Mouse (Mus musculus) neural tube, embryonic 12.5 days (tissue): Measurements from ENCODE around the gene Ect2. TPM values are rescaled to one million over a fixed set of nuclear protein-coding genes. Genes with fewer than 3 reads are reported as not detected.

ENCODE experiments used
- ATAC-seq: fragments of 200-750 bp; cut with Nextera tagmentation; 2 replicates; pipeline ENCODE4 v1.8.0; 2017; ENCODE audit warnings: low read depth, mild to moderate bottlenecking, moderate TSS enrichment, moderate library complexity; ENCODE audit not compliant: low FRiP score
- H3K27ac ChIP-seq: fragments of 300-500 bp; sonication (generic); 2 replicates; pipeline ENCODE4 v1.5.1; 2016
- H3K27me3 ChIP-seq: fragments of 300-500 bp; sonication (generic); replicated peaks from 2 replicates; pipeline ENCODE4 v1.6.1; 2016; ENCODE audit warnings: mild to moderate bottlenecking
- H3K36me3 ChIP-seq: fragments of 300-500 bp; sonication (generic); 2 replicates; pipeline ENCODE4 v1.6.1; 2016; ENCODE audit warnings: mild to moderate bottlenecking
- H3K4me1 ChIP-seq: fragments of 300-500 bp; sonication (generic); 2 replicates; pipeline ENCODE4 v1.6.1; 2016
- H3K4me2 ChIP-seq: fragments of 300-500 bp; sonication (generic); replicated peaks from 2 replicates; pipeline ENCODE4 v1.6.1; 2016; ENCODE audit warnings: mild to moderate bottlenecking
- H3K4me3 ChIP-seq: fragments of 300-500 bp; sonication (generic); 2 replicates; pipeline ENCODE4 v1.5.1; 2016
- H3K9ac ChIP-seq: fragments of 300-500 bp; sonication (generic); 2 replicates; pipeline ENCODE4 v1.6.1; 2016; ENCODE audit warnings: mild to moderate bottlenecking
- H3K9me3 ChIP-seq: fragments of 300-500 bp; sonication (generic); 2 replicates; pipeline ENCODE4 v1.6.1; 2016; ENCODE audit warnings: mild to moderate bottlenecking
- WGBS: fragments of 180-500 bp; shearing (Covaris S2); methylation state at CpG from one replicate; pipeline ENCODE4 v1.1.7; 2016; 5-methylcytosine and 5-hydroxymethylcytosine counted together
- polyA plus RNA-seq: library from polyadenylated mRNA; unstranded; fragments of >200 nt; fragmentation: Nextera tagmentation; extraction: Ambion mirVana; gene quantifications from 2 replicates; pipeline ENCODE4 v1.2.1, GENCODE M21; 2016

Gene Ect2
- polyA plus RNA-seq, 1 experiment from 2014 or later: 54.7 TPM

DNA sequence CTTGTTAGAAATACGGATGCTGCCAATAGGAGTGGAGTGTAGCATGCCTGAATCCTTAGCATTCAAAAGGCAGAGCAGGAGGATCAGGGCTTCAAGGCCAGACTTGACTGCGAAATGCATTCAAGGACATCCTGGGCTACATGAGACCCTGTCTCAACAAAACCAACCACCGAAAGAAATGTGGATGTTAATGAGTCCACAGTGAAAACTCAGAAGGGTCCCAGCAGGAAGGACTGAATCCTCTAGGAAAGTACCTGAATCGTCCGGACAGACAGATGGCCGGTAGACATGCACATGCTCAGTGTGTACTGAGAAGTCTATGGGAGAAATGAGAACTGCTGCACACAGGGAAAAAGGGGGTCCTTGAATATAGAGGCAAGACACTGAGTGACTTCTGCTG is 67.5 kb downstream of the Ect2 start:
- 91% methylated on average over 6 of the region's 6 CpGs for WGBS
- no peak for ATAC-seq
- Histone ChIP-seq H3K27me3 (no peaks in the 10 kb centered on the region), H3K9me3 (no peaks in the 10 kb centered on the region), H3K4me2 (no peak overlapping the region), H3K4me1 (no peaks in the 10 kb centered on the region), H3K9ac (no peak overlapping the region), H3K4me3 (no peak overlapping the region), H3K27ac (no peak overlapping the region), H3K36me3 (no peaks in the 10 kb centered on the region)

DNA sequence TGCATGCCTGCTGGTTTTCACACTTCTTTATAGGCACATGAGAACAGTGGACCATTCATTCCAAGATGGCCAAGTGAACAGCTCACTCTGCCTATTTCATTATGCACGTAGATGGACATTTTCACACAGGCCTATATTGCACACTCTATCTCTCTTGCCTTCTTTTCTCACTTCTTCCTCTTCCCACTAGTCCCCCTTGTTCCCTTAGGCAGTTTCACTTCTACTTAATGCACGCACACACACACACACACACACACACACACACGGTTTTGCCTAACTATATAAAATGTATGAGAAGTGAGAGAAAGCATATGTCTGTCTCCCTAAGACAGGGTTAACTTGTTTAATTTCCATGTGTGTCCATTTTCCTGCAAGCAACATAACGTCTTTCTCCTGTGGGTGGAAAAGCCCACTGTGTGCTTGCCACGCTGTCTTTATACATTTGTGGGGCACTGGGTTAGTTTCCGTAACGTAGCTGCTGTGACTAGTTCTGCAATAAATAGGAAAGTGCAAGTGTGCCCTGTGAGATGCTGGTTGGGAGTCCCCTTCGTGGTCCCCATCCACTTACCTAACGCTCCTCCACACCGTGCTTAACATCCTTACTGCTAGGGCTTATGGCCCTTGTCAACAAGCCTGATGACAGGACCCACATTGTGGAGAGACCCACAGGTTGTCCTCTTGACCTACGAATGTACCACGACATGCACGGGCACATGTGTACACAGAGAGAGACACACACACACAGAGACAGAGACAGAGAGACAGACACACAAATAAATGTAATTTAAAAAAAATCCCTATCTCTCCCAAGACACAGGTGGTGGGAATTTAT is 72.2 kb downstream of the Ect2 start:
- WGBS: 90% methylated on average over 13 of the region's 13 CpGs
- Histone ChIP-seq H3K9me3 (no peaks in the 10 kb centered on the region), H3K4me3 (no peak overlapping the region), H3K27me3 (no peaks in the 10 kb centered on the region), H3K4me1 (no peaks in the 10 kb centered on the region), H3K27ac (no peak overlapping the region), H3K9ac (no peak overlapping the region), H3K4me2 (no peak overlapping the region), H3K36me3 (no peaks in the 10 kb centered on the region)
- ATAC-seq: no peak

DNA sequence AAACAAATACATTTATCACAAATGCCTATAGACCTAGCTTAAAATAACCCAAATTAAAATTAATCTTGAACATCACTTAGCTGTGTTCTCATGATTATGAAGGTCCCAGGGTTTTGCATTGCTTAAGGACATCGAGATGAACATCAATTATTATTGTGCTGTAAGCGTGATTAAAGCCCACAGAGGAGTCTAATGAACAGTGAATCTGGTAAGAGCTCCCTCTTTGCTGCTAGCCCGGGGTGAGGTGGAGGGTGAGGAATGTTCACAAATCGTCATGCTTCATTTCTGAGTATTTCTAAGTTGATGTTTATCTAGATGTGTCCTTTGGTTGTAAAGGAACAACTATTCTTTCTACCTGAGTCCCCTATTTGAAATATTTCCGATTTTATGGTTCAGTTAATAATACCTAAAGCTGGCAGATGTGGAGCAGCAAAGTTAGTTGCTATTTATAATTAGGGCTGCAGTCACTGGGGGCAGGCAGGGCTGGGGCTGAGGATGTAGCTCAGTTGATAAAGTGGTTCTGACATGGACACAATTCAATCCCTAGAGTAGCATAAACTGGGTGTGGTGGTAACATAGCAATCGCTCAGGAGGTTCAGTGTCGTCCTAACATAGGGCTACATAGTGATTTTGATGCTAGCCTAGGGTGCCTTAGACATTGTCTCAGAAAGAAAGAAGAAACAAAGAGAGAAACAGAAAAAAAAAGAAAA is 73.5 kb downstream of the Ect2 start:
- Histone ChIP-seq H3K9ac (no peak overlapping the region), H3K4me2 (no peak overlapping the region), H3K36me3 (no peaks in the 10 kb centered on the region), H3K4me1 (no peaks in the 10 kb centered on the region), H3K9me3 (no peaks in the 10 kb centered on the region), H3K27me3 (no peaks in the 10 kb centered on the region), H3K27ac (no peak overlapping the region), H3K4me3 (no peak overlapping the region)
- ATAC-seq: no peak
- WGBS: 79% methylated on average over 7 of the region's 7 CpGs

DNA sequence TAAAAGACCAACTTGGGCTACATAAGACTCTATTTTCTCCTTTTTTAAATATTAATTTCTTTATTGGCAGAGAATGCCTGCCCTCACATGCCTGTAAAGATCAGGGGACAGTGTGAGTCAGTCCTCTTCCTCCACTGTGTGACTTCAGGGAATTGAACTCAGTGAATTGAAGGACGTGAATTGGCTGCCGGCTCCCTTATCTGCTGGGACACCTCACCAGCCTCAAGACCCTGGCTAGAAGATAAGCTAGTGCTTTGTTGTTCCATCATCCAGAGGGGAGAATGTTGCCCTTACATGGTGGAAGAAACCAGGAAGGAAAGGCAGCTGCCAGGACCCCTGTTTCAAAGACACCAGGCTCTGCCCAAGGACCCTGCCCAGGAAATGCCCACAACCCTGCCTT is 79.8 kb downstream of the Ect2 start:
- Histone ChIP-seq H3K4me2 (no peak overlapping the region), H3K9ac (no peak overlapping the region), H3K9me3 (no peaks in the 10 kb centered on the region), H3K36me3 (no peaks in the 10 kb centered on the region), H3K27me3 (no peaks in the 10 kb centered on the region), H3K4me3 (no peak overlapping the region), H3K27ac (no peak overlapping the region), H3K4me1 (no peaks in the 10 kb centered on the region)
- WGBS: 89% methylated on average over 2 of the region's 2 CpGs
- no peak for ATAC-seq

DNA sequence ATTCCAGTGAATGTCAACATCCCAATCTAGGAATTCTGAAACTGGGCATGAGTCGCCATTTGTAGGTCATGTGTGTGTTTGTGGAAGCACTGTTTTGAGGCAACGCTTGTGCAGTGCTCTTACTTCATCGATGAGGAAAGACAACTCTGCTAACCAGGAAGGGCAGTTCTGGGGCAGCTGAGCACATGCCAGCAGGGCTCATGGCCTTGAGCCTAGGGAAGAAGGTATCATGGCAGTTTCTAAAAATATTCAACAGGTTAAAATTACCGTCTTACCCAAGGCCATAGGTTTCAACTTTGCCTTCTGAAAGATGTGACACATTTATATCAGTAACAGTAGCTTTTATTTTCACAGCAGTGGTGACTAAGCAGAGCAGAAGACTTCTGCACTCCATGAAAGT is 82.0 kb downstream of the Ect2 start:
- Histone ChIP-seq H3K4me2 (no peak overlapping the region), H3K4me3 (no peak overlapping the region), H3K9me3 (no peaks in the 10 kb centered on the region), H3K9ac (no peak overlapping the region), H3K4me1 (no peaks in the 10 kb centered on the region), H3K27ac (no peak overlapping the region), H3K27me3 (no peaks in the 10 kb centered on the region), H3K36me3 (no peaks in the 10 kb centered on the region)
- 93% methylated on average over 4 of the region's 4 CpGs for WGBS
- no peak for ATAC-seq

DNA sequence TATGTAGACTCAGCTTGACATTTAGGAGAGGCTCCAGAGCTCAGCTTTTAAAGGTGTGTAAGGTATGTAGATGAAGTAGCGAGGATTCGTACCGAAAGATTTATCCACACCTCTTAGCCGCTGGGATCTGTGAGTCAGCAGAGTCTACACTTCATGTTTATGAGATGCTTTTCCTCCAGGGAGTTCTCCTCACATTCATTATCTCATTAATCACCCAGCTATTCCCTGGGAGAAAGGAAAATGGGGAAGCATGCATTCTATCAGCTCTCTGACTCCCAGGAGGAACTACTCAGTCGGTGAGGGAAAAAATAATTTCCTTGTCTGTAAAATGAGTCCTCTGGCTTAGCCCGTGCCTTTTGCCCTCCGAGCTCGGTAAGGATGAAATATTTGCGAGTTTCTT is 83.3 kb downstream of the Ect2 start:
- no peak overlapping the region for H3K9ac ChIP-seq
- no peak overlapping the region for H3K4me3 ChIP-seq
- no peaks in the 10 kb centered on the region for H3K9me3 ChIP-seq
- H3K4me1 ChIP-seq: no peaks in the 10 kb centered on the region
- ATAC-seq: peak; percentile 37; the same call in 1 of the 2 replicates
- H3K27me3 ChIP-seq: no peaks in the 10 kb centered on the region
- no peaks in the 10 kb centered on the region for H3K36me3 ChIP-seq
- WGBS: 77% methylated on average over 9 of the region's 9 CpGs
- H3K4me2 ChIP-seq: 0 out of 2 replicates have a peak overlapping the region, but pooled peaks have one; percentile 4
- no peak overlapping the region for H3K27ac ChIP-seq

DNA sequence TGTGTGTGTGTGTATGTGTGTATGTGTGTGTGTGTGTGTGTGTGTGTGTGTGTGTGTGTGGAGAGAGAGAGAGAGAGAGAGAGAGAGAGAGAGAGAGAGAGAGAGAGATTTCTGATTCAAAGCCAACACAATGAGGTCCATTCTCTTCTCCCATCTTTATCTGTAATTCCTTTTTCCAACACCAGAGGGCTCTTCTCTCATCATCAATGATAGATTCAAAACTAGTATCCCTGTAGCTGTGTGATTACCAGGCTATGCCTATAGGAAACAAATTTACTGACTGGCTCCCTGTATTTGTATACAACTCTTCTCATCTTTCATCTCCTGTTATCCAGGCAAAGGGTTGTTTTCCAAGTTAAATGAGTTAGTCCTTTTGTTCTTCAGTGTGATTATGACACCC is 86.5 kb downstream of the Ect2 start:
- no peak overlapping the region for H3K27ac ChIP-seq
- H3K4me3 ChIP-seq: no peak overlapping the region
- H3K9me3 ChIP-seq: 0 out of 2 replicates have a peak, but pooled peaks cover 6% of the 10 kb centered on the region
- H3K4me2 ChIP-seq: no peak overlapping the region
- ATAC-seq: no peak
- H3K4me1 ChIP-seq: no peaks in the 10 kb centered on the region
- H3K36me3 ChIP-seq: no peaks in the 10 kb centered on the region
- no peak overlapping the region for H3K9ac ChIP-seq
- no peaks in the 10 kb centered on the region for H3K27me3 ChIP-seq

DNA sequence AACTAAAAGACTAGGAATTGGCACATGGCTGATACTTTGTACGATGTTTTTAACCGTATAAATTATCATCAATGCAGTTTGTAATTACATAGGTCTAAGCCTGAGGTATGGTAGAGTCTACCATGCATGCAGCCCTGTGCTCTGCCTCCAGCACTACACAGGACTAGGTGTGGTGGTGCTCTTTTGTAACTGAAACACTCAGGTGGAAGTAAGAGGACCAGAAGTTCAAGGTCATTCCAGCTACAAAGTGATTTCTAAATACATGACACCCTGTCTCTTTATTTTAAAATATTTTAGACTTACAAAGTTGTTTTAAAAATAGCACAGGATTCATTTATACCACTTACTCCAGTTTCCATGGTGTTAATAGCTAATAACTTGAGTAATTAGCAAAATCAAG is 88.8 kb downstream of the Ect2 start:
- Histone ChIP-seq H3K9ac (no peak overlapping the region), H3K9me3 (0 out of 2 replicates have a peak, but pooled peaks cover 6% of the 10 kb centered on the region), H3K4me1 (no peaks in the 10 kb centered on the region), H3K27me3 (no peaks in the 10 kb centered on the region), H3K4me3 (no peak overlapping the region), H3K27ac (no peak overlapping the region), H3K4me2 (no peak overlapping the region), H3K36me3 (no peaks in the 10 kb centered on the region)
- WGBS: 95% methylated on average over 2 of the region's 2 CpGs
- ATAC-seq: no peak

DNA sequence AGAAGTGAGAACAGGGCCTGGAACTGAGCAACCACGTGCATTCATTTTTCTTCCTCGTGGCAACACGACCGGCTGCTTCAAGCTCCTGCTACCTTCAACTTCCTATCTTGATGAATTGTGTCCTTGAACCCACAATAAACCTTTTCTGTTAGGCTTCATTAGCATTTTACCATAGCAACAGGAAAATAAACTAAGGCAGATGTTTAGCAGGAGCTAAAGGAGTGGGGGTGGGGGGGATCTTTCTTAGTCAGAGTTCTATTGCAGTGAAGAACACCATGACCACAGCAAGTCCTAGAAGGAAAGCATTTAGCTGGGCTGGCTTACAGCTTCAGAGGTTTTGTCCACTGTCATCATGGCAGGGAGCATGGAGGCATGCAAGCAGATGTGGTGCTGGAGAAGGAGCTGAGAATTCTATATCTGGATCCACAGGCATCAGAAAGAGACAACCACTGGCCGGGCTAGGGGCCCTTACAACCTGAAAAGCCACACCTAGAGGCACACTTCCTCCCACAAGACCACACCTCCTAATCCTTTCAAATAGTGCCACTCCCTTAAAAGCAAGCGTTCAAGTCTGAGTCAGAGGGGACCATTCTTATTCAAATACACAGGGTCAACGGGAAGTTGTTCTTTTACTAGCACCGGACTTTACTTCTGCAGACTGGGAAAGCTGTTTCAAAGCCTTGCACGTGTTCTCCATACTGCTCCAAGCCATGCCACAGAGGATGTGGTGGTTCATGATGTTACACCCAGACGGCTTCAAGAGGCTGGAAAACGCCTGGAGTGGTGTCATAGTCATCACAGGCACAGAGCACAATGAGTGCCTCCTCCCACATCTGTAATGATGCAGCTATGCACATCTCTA is 90.0 kb downstream of the Ect2 start:
- 68% methylated on average over 11 of the region's 11 CpGs for WGBS
- 0 out of 2 replicates have a peak, but pooled peaks have one; percentile 13 for ATAC-seq

DNA sequence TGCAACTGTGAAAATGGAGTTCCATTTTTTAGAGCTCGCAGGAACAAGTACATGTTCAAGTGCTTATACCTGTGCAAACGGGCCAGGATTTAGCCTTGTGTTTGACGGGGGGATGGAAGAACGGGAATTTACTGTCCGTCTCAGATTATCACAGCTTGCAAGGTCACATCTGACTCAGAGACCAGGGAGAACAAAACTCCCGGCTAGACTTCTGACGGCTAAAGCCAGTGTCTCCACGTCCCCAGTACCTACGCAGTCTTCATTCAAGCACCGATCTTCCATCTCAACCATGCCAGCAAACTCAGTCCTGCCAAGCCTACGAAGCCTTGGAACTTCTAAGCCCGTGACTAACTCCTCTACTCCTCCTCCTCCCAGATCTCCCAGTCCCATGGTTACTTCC is 93.2 kb downstream of the Ect2 start:
- Histone ChIP-seq H3K4me1 (no peaks in the 10 kb centered on the region), H3K27ac (no peak overlapping the region), H3K36me3 (no peaks in the 10 kb centered on the region), H3K27me3 (no peaks in the 10 kb centered on the region), H3K4me2 (no peak overlapping the region), H3K4me3 (no peak overlapping the region), H3K9ac (no peak overlapping the region), H3K9me3 (0 out of 2 replicates have a peak, but pooled peaks cover 6% of the 10 kb centered on the region)
- WGBS: 89% methylated on average over 12 of the region's 12 CpGs
- no peak for ATAC-seq

More for the DNA sequence above, 90.0 kb downstream of the Ect2 start:
- H3K4me2 ChIP-seq: no peak overlapping the region
- no peaks in the 10 kb centered on the region for H3K4me1 ChIP-seq
- no peak overlapping the region for H3K9ac ChIP-seq
- no peaks in the 10 kb centered on the region for H3K36me3 ChIP-seq
- H3K4me3 ChIP-seq: no peak overlapping the region
- no peaks in the 10 kb centered on the region for H3K27me3 ChIP-seq
- 0 out of 2 replicates have a peak, but pooled peaks cover 6% of the 10 kb centered on the region for H3K9me3 ChIP-seq
- no peak overlapping the region for H3K27ac ChIP-seq

DNA sequence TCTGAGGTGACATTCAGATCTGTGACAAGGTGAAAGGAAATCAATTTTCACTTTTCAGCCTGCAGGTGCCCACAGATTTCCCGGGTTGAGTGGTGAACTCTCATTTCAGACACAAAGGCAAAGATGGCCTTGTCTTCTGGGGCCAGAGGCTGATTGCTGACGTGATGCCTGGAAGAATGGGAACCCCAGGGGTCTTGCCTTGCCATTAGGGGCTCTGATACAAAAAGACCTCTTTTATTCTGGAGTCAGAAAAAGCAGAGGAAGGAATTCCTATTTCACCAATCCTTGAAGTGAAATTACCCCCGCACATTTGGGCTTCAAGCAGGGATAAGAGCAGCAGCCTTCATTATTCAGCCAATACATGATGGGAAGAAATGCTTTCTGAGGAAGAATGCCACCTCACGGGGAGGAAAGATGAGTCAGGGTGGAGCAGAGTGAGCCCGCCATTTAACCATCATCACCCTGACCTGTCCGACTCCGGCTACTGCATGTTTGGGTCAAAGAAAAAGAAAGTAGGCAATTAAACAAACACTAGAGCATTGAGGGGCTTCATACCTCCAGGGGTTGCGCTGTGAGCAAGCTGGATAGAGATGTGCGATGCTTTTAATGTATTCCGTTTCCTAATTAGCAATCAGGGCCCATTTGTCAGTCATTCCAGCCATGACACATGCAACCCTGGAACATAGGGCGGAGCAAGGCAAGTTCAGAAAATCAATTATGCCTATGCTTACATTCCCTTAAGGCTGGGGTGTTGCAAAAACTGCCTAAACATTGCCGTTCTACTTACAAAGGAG is 94.0 kb downstream of the Ect2 start:
- H3K4me1 ChIP-seq: no peaks in the 10 kb centered on the region
- ATAC-seq: 0 out of 2 replicates have a peak, but pooled peaks have one; percentile 39
- H3K9ac ChIP-seq: no peak overlapping the region
- 0 out of 2 replicates have a peak, but pooled peaks cover 6% of the 10 kb centered on the region for H3K9me3 ChIP-seq
- H3K4me2 ChIP-seq: no peak overlapping the region
- no peaks in the 10 kb centered on the region for H3K36me3 ChIP-seq
- H3K27ac ChIP-seq: no peak overlapping the region
- H3K4me3 ChIP-seq: no peak overlapping the region
- H3K27me3 ChIP-seq: no peaks in the 10 kb centered on the region
- 63% methylated on average over 12 of the region's 12 CpGs for WGBS
